Mouse (Mus musculus) large intestine, adult 2 months (tissue): ENCODE data around the gene Tmem39a. TPM values are rescaled to one million over a fixed set of nuclear protein-coding genes. Genes with fewer than 3 reads are reported as not detected.

Experiments
- DNase-seq: peaks from one replicate; pipeline ENCODE4 v3.0.0-alpha.2; 2012; ENCODE audit warnings: low read depth, low spot score
- WGBS: fragments of 180-500 bp; shearing (Covaris S2); methylation state at CpG from one replicate; pipeline ENCODE4 v1.1.7; 2018; 5-methylcytosine and 5-hydroxymethylcytosine counted together
- polyA plus RNA-seq: library from polyadenylated mRNA; depleted of rRNA; stranded (reverse); fragments of >200 nt; gene quantifications from 2 replicates; pipeline ENCODE4 v1.2.3, GENCODE M21; 2012; rRNA removed

Tmem39a gene
- polyA plus RNA-seq, 1 experiment: 63.7 TPM

GRCm38 (mm10) chr16:38624303-38624702, 65.8 kb downstream of the Tmem39a start:
- WGBS: 79% methylated on average over 11 of the region's 11 CpGs
- DNase-seq: no peak

GRCm38 (mm10) chr16:38625411-38625810, 66.9 kb downstream of the Tmem39a start:
- no peak for DNase-seq
- WGBS: 83% methylated on average over 7 of the region's 7 CpGs

GRCm38 (mm10) chr16:38625811-38626369, 67.4 kb downstream of the Tmem39a start:
- WGBS: 78% methylated on average over 10 of the region's 10 CpGs

GRCm38 (mm10) chr16:38632147-38632546, 73.6 kb downstream of the Tmem39a start:
- WGBS: 52% methylated on average over 6 of the region's 6 CpGs
- no peak for DNase-seq

More at GRCm38 (mm10) chr16:38625811-38626369, 67.4 kb downstream of the Tmem39a start:
- no peak for DNase-seq

GRCm38 (mm10) chr16:38635833-38636390, 77.4 kb downstream of the Tmem39a start:
- DNase-seq: no peak
- WGBS: 71% methylated on average over 8 of the region's 8 CpGs

- WGBS: 73% methylated on average over 9 of the region's 9 CpGs
- no peak for DNase-seq
Measured at GRCm38 (mm10) chr16:38636682-38637081, 78.2 kb downstream of the Tmem39a start.

- WGBS: 66% methylated on average over 10 of the region's 10 CpGs
- no peak for DNase-seq
Measured at GRCm38 (mm10) chr16:38637085-38637484, 78.6 kb downstream of the Tmem39a start.

Other genes with a start within 250 kb of the Tmem39a start
- gene Maats1, start 216.6 kb upstream of the Tmem39a start, polyA plus RNA-seq: 0.04 and 0.12 TPM in 2 replicates
- gene Cox17, start 211.7 kb upstream of the Tmem39a start, polyA plus RNA-seq: 73.5 and 90.3 TPM in 2 replicates
- not detected in 2 replicates for gene Gm21987, start 211.7 kb upstream of the Tmem39a start, polyA plus RNA-seq
- 16.9 and 18.7 TPM in 2 replicates for gene Popdc2, start 196.5 kb upstream of the Tmem39a start, polyA plus RNA-seq
- 2.1 and 2.2 TPM in 2 replicates for gene Pla1a, start 125.6 kb upstream of the Tmem39a start, polyA plus RNA-seq
- 16.8 and 16.9 TPM in 2 replicates for gene Adprh, start 106.0 kb upstream of the Tmem39a start, polyA plus RNA-seq
- gene Cd80, start 103.1 kb upstream of the Tmem39a start, polyA plus RNA-seq: 0.46 and 0.59 TPM in 2 replicates
- 9.9 and 13.4 TPM in 2 replicates for gene Timmdc1, start 36.0 kb upstream of the Tmem39a start, polyA plus RNA-seq
- 10.3 and 12.6 TPM in 2 replicates for gene Poglut1, start 8.4 kb upstream of the Tmem39a start, polyA plus RNA-seq
- 2.1 and 4.6 TPM in 2 replicates for gene Arhgap31, start 154.6 kb downstream of the Tmem39a start, polyA plus RNA-seq
- gene B4galt4, start 183.6 kb downstream of the Tmem39a start, polyA plus RNA-seq: 14.7 and 17.8 TPM in 2 replicates
- 9.1 and 10.3 TPM in 2 replicates for gene Upk1b, start 241.6 kb downstream of the Tmem39a start, polyA plus RNA-seq